Mouse (Mus musculus) heart, postnatal 0 days (tissue): ENCODE measurements around the gene Psme2. TPM values are rescaled to one million over a fixed set of nuclear protein-coding genes. Genes with fewer than 3 reads are reported as not detected.

Experiments used
- ATAC-seq: fragments of 200-750 bp; cut with Nextera tagmentation; 2 replicates; pipeline ENCODE4 v1.8.0; 2017; ENCODE audit warnings: low read depth, moderate number of reproducible peaks, moderate library complexity; ENCODE audit not compliant: insufficient read depth
- DNase-seq: peaks from one replicate; pipeline ENCODE4 v3.0.0-alpha.2; 2016; ENCODE audit warnings: low spot score
- H3K27ac ChIP-seq: fragments of 300-500 bp; sonication (generic); 2 replicates; pipeline ENCODE4 v1.5.1; 2014; ENCODE audit warnings: low read depth, mild to moderate bottlenecking
- H3K27me3 ChIP-seq: fragments of 300-500 bp; sonication (generic); 2 replicates; pipeline ENCODE4 v1.6.1; 2014; ENCODE audit warnings: low read length, mixed read lengths; ENCODE audit not compliant: control insufficient read depth, insufficient read depth
- H3K36me3 ChIP-seq: fragments of 300-500 bp; sonication (generic); replicated peaks from 2 replicates; pipeline ENCODE4 v1.6.1; 2014; ENCODE audit warnings: low read length, mixed read lengths; ENCODE audit not compliant: control insufficient read depth, insufficient read depth
- H3K4me1 ChIP-seq: fragments of 300-500 bp; sonication (generic); 2 replicates; pipeline ENCODE4 v1.6.1; 2014; ENCODE audit warnings: antibody characterized with exemption; ENCODE audit not compliant: control insufficient read depth, insufficient read depth
- H3K4me2 ChIP-seq: fragments of 300-500 bp; sonication (generic); 2 replicates; pipeline ENCODE4 v1.6.1; 2014; ENCODE audit warnings: low read depth, mild to moderate bottlenecking, low read length, moderate library complexity
- H3K4me3 ChIP-seq: fragments of 300-500 bp; sonication (generic); 2 replicates; pipeline ENCODE4 v1.5.1; 2014; ENCODE audit warnings: low read depth, low read length
- H3K9ac ChIP-seq: fragments of 300-500 bp; sonication (generic); replicated peaks from 2 replicates; pipeline ENCODE4 v1.6.1; 2014; ENCODE audit warnings: low read depth, low read length, mixed read lengths
- H3K9me3 ChIP-seq: fragments of 300-500 bp; sonication (generic); replicated peaks from 2 replicates; pipeline ENCODE4 v1.6.1; 2016; ENCODE audit warnings: low read length; ENCODE audit not compliant: control insufficient read depth
- CTCF ChIP-seq: IDR thresholded peaks from 2 replicates; pipeline ENCODE4 v1.5.1; 2016; ENCODE audit warnings: antibody characterized with exemption, control low read depth, low read depth
- EP300 ChIP-seq: IDR thresholded peaks from 2 replicates; pipeline ENCODE4 v1.6.1; 2016; ENCODE audit warnings: antibody characterized with exemption, low read depth
- WGBS: fragments of 180-500 bp; shearing (Covaris S2); extraction: QIAGEN DNeasy Blood & Tissue Kit; methylation state at CpG from one replicate; pipeline ENCODE4 v1.1.7; 2014; 5-methylcytosine and 5-hydroxymethylcytosine counted together
- polyA plus RNA-seq: library from polyadenylated mRNA; unstranded; fragments of >200 nt; fragmentation: Nextera tagmentation; extraction: Ambion mirVana; gene quantifications from 2 replicates; pipeline ENCODE4 v1.2.1, GENCODE M21; 2015
- total RNA-seq: library from RNA; depleted of rRNA; stranded (reverse); fragments of >200 nt; gene quantifications from 2 replicates; pipeline ENCODE4 v1.2.3, GENCODE M21; 2014; ENCODE audit warnings: low replicate concordance

Gene Psme2
- total and polyA plus RNA-seq, 2 experiments from 2014 or later, result 35.3 to 220 TPM

DNA sequence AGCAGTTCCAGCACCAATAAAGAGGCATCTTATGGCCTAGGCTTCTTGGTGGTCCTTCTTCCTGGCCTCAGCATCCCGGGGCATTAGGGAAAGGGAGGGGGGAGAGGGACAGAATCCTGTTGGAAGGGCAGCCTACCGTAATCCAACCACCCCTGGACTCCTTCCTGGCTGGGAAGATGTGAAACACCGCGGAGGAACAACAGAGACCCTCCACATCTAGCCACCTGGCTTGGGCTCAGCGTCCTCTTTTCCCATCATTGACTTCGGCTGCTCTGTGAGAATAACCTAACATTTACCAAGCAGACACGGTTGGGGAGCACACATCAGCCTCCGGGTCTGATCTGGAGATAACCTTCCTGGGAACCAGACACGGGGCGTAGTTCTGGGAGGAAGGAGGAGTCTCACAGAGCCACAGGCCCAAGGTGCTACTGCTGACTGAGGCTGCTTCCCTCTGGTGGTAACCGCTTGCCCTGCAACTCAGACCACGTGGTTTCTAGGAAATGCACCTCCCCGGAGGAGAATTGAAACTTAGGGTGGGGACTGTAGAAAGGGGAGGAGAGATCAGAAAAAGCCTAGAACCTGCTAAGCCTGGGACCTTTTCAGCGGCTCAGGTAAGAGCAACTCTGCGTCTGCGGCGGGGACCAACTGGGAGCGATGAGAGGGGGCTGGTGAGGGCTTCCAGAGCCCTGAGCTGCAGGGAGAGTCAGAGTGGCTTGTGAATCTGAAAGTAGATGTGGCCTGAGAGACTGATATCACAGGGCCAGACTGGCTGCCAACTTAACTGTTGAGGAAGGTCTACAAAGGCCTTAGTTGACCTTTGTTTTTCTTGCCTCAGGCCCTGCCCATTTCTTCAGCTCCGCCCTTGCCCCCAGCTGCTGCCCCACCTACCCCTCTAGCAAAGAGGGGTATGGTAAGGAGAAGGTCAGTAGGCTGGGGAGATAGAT lies 13.0 kb upstream of the Psme2 start:
- Histone ChIP-seq H3K27me3 (no peaks in the 10 kb centered on the region), H3K9me3 (no peaks in the 10 kb centered on the region), H3K4me1 (peaks cover 3% of the 10 kb centered on the region; the same call in 1 of the 2 replicates), H3K27ac (peak overlapping the region; percentile 92), H3K4me2 (peak overlapping the region; percentile 70), H3K4me3 (peak overlapping the region; percentile 58), H3K36me3 (peaks cover 80% of the 10 kb centered on the region), H3K9ac (peak overlapping the region; percentile 66)
- DNase-seq, result peak; percentile 95
- 14% methylated on average over 19 of the region's 19 CpGs for WGBS
- peak; percentile 96 for TF ChIP-seq CTCF
- no peak; the same call in 1 of the 2 replicates for TF ChIP-seq EP300
- ATAC-seq, result peak; percentile 92

DNA sequence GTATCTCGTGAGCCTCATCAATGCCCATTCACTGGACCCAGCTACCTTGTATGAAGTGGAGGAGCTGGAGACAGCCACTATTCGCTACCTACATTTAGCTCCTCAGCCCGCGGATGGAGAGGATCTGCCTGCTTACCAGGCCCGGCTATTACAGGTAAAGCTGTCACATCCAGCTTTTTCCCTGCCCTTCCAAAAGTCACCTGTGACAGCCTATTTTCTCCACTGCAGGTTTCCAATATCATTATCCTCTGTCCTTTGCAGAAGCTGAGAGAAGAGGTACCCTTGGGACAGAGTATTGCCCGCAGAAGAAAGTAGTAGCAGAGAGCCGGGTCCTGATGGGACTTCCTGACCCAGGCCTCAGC lies 12.3 kb upstream of the Psme2 start, which contains the start of gene Irf9:
TSS of gene Irf9 (plus strand) at position 301 of the 362 bp plus-strand sequence.
- H3K4me1 ChIP-seq, result peaks cover 3% of the 10 kb centered on the region; the same call in 1 of the 2 replicates
- WGBS, result 80% methylated on average over 7 of the region's 7 CpGs
- peak; percentile 3 for ATAC-seq
- H3K4me3 ChIP-seq, result peak within 1 kb of the TSS; percentile 58
- H3K36me3 ChIP-seq, result peaks cover 80% of the 10 kb centered on the region
- H3K27ac ChIP-seq, result peak within 1 kb of the TSS; percentile 92
- H3K9me3 ChIP-seq, result no peaks in the 10 kb centered on the region
- no peak for TF ChIP-seq CTCF
- TF ChIP-seq EP300, result no peak
- no peak for DNase-seq
- H3K9ac ChIP-seq, result peak within 1 kb of the TSS; percentile 66
- H3K27me3 ChIP-seq, result no peaks in the 10 kb centered on the region
- peak within 1 kb of the TSS; percentile 70 for H3K4me2 ChIP-seq

DNA sequence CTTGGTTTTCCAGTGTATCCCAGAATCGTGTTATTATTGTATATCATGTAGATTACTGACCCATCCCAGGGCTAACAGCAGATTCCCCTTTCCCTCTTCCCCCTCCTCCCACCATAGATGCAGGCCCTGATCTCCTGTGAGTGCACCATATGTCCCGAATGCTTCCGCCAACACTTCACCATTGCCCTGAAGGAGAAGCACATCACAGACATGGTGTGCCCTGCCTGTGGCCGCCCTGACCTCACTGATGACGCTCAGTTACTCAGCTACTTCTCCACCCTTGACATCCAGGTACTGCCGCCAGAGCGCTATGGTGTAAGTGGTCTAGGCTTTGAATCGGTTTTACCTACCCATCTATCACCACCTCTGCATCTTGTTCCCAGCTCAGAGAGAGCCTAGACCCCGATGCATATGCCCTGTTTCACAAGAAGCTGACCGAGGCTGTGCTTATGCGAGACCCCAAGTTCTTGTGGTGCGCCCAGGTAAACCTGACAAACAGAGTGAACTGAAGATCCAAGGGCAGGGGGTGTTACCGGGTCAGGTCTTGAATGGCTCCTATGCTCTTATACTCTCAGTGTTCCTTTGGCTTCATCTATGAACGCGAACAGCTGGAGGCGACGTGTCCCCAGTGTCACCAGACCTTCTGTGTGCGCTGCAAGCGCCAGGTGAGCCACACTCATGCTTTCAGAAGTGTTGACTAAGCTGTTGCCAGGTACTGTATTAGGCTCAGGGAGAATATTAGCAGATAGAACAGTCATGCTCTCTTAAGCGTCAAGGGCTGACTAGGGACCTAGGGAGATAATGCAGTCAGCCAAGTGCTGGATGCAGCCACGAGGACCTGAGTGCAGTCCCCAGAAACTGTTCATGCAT lies 7.8 kb upstream of the Psme2 start:
- DNase-seq, result no peak
- Histone ChIP-seq H3K27ac (no peak overlapping the region), H3K36me3 (peaks cover 94% of the 10 kb centered on the region), H3K9ac (no peak overlapping the region), H3K4me2 (no peak overlapping the region), H3K4me3 (no peak overlapping the region), H3K4me1 (no peaks in the 10 kb centered on the region), H3K9me3 (no peaks in the 10 kb centered on the region), H3K27me3 (no peaks in the 10 kb centered on the region)
- WGBS, result 91% methylated on average over 21 of the region's 21 CpGs
- TF ChIP-seq EP300 (no peak), CTCF (no peak)
- no peak for ATAC-seq

DNA sequence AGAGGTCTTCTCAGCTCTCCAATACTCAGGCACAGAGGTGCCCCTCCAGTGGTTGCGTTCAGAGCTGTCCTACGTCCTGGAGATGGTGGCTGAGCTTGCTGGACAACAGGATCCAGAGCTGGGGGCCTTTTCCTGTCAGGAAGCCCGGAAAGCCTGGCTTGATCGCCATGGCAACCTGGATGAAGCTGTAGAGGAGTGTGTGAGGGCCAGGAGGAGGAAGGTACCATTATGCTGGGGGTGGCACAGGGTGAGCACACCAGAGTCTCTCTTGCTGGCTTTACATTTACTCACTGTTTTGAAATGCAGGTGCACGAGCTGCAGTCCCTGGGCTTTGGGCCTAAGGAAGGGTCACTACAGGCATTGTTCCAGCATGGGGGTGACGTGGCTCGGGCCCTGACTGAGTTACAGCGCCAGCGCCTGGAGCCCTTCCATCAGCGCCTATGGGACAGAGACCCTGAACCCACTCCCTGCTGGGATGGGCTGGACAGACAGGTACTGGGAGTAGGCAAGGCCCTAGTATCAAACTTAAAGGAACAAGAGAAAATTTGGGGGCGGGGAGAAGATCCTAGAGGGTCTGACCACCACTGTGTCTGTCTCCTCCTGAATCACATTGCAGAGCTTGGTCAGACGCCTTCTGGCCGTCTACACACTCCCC lies 5.2 kb upstream of the Psme2 start:
- WGBS, result 69% methylated on average over 13 of the region's 13 CpGs
- TF ChIP-seq CTCF (no peak), EP300 (no peak)
- H3K36me3 ChIP-seq, result peaks cover 76% of the 10 kb centered on the region
- DNase-seq (no peak), ATAC-seq (no peak)
- H3K4me1 ChIP-seq, result peaks cover 12% of the 10 kb centered on the region
- no peak overlapping the region for H3K4me2 ChIP-seq
- H3K9ac ChIP-seq, result no peak overlapping the region
- H3K9me3 ChIP-seq, result no peaks in the 10 kb centered on the region
- H3K27ac ChIP-seq, result no peak overlapping the region
- H3K27me3 ChIP-seq, result no peaks in the 10 kb centered on the region
- no peak overlapping the region for H3K4me3 ChIP-seq

DNA sequence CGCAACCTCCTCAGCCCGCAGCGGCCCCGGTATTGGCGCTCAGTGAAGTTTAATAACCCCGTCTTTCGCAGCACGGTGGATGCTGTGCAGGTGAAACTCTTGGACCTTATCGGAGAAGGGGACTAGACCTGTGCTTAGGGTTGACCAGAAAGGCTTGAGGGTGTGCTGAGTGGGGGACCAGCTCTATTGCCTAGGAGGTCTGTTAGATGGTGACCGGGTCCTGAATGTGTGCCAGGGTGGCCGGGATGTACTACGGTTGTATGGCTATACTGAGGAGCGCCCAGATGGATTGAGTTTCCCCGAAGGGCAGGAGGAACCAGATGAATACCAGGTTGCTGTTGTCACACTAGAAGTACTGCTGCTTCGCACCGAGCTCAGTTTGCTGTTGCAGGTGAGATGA lies 1.3 kb upstream of the Psme2 start:
- H3K36me3 ChIP-seq, result peaks cover 52% of the 10 kb centered on the region
- no peak for ATAC-seq
- peak overlapping the region; percentile 72 for H3K9ac ChIP-seq
- whole genome bisulfite sequencing, result 3% methylated on average over 16 of the region's 16 CpGs
- no peaks in the 10 kb centered on the region for H3K27me3 ChIP-seq
- H3K4me1 ChIP-seq, result peaks cover 12% of the 10 kb centered on the region
- TF ChIP-seq EP300 (no peak), CTCF (no peak)
- H3K4me2 ChIP-seq, result peak overlapping the region; percentile 93
- peak overlapping the region; percentile 96 for H3K27ac ChIP-seq
- no peaks in the 10 kb centered on the region for H3K9me3 ChIP-seq
- H3K4me3 ChIP-seq, result peak overlapping the region; percentile 79
- DNase-seq, result no peak
